Mouse (Mus musculus): Measurements from ENCODE around the gene Rho. TPM values are rescaled to one million over a fixed set of nuclear protein-coding genes. Genes with fewer than 3 reads are reported as not detected.

Rho gene
- polyA plus RNA-seq, 1 experiment from 2014 or later = 0.17 TPM

DNA sequence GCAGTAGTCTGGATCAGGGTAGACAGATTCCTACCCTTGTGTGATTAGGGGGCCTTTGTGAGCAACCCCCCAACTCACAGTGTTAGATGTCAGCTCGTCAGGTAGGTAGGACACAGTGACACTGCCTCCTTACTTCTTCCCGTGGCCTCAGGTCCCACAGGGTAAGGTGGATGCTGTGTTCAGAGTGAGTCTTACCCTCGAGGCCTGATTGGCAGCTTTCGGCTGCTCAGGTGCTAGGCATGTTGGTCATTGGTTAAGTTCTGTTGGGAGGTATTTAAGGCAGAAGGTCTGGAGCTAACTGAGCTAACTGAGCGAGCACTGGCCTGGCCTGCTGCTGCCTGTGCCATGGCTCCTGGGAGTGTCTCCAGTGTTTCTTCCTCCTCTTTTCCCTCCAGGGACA, 13.1 kb downstream of the Rho start, which contains the start of gene H1foo:
Gene H1foo, plus strand, starts transcription at position 301 of the 400 bp plus-strand sequence.
- no peaks in the 10 kb centered on the region for H3K36me3 ChIP-seq
- no peak within 1 kb of the TSS for H3K27ac ChIP-seq (replicated peaks)
- no peak for DNase-seq (ENCODE audit: low spot score)
- peaks cover 12% of the 10 kb centered on the region for H3K4me1 ChIP-seq
- H3K9me3 ChIP-seq (replicated peaks) = no peaks in the 10 kb centered on the region
- 83% methylated on average over 5 of the region's 5 CpGs for WGBS
- no peak within 1 kb of the TSS for H3K4me3 ChIP-seq
- H3K27me3 ChIP-seq (ENCODE audit: low read depth, poor library complexity, severe bottlenecking) = no peaks in the 10 kb centered on the region

GRCm38 (mm10) chr6:115945633-115946032, 14.1 kb downstream of the Rho start:
- Histone ChIP-seq H3K27me3 (ENCODE audit: low read depth, poor library complexity, severe bottlenecking) (no peaks in the 10 kb centered on the region), H3K27ac (replicated peaks) (no peak overlapping the region), H3K4me3 (no peak overlapping the region), H3K4me1 (peaks cover 12% of the 10 kb centered on the region), H3K36me3 (no peaks in the 10 kb centered on the region), H3K9me3 (replicated peaks) (no peaks in the 10 kb centered on the region)
- no peak for DNase-seq (ENCODE audit: low spot score)
- 91% methylated on average over 8 of the region's 8 CpGs for WGBS

- no peak overlapping the region for H3K27ac ChIP-seq (replicated peaks)
- no peak overlapping the region for H3K4me3 ChIP-seq
- no peaks in the 10 kb centered on the region for H3K27me3 ChIP-seq (ENCODE audit: low read depth, poor library complexity, severe bottlenecking)
- H3K4me1 ChIP-seq = peaks cover 6% of the 10 kb centered on the region
- DNase-seq (ENCODE audit: low spot score) = no peak
- no peaks in the 10 kb centered on the region; the same call in 1 of the 2 replicates for H3K9me3 ChIP-seq (replicated peaks)
- no peaks in the 10 kb centered on the region for H3K36me3 ChIP-seq
- 72% methylated on average over 6 of the region's 6 CpGs for WGBS
These were observed 14.8 kb downstream of the Rho start for GRCm38 (mm10) chr6:115946389-115946788.

DNA sequence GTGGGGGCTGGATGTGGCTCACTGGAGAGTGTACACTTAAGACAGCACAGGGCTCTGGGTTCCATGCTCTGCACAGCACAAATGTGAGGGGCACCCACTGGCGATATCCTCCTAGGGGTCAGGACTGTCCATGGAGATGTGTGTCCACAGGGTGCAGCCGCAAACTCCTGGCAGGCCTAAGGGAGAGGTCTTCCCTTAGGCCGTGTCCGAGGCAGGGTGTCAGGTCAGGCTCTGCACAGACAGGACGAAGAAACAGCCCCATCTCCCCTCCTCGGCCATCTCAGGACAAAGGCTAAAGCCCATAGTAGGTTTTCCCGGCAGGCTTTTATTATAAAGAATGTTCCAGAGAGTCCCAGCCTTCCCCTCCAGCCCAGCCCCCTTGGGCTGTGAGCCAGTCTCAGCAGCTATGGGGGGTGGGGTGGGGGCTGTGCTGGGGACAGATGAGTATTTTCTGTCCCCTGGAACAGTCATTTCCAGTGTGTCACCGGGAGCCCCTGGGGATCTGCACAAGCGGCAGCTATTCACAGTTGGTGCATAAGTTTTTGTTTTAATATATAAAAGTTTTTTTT, 23.0 kb downstream of the Rho start:
- Histone ChIP-seq H3K4me1 (peaks cover 18% of the 10 kb centered on the region), H3K9me3 (replicated peaks) (no peaks in the 10 kb centered on the region; the same call in 1 of the 2 replicates), H3K4me3 (no peak overlapping the region), H3K27me3 (ENCODE audit: low read depth, poor library complexity, severe bottlenecking) (no peaks in the 10 kb centered on the region), H3K36me3 (no peaks in the 10 kb centered on the region), H3K27ac (replicated peaks) (peak overlapping the region; percentile 52)
- DNase-seq (ENCODE audit: low spot score) = no peak
- 83% methylated on average over 9 of the region's 9 CpGs for WGBS

GRCm38 (mm10) chr6:115955169-115955568, 23.6 kb downstream of the Rho start:
- no peaks in the 10 kb centered on the region; the same call in 1 of the 2 replicates for H3K9me3 ChIP-seq (replicated peaks)
- 93% methylated on average over 4 of the region's 4 CpGs for WGBS
- no peak overlapping the region for H3K27ac ChIP-seq (replicated peaks)
- peaks cover 18% of the 10 kb centered on the region for H3K4me1 ChIP-seq
- DNase-seq (ENCODE audit: low spot score) = no peak
- H3K4me3 ChIP-seq = no peak overlapping the region
- no peaks in the 10 kb centered on the region for H3K27me3 ChIP-seq (ENCODE audit: low read depth, poor library complexity, severe bottlenecking)
- no peaks in the 10 kb centered on the region for H3K36me3 ChIP-seq

GRCm38 (mm10) chr6:115955664-115956063, 24.1 kb downstream of the Rho start:
- 89% methylated on average over 11 of the region's 11 CpGs for WGBS
- Histone ChIP-seq H3K27ac (replicated peaks) (no peak overlapping the region), H3K36me3 (no peaks in the 10 kb centered on the region), H3K9me3 (replicated peaks) (no peaks in the 10 kb centered on the region; the same call in 1 of the 2 replicates), H3K27me3 (ENCODE audit: low read depth, poor library complexity, severe bottlenecking) (no peaks in the 10 kb centered on the region), H3K4me3 (no peak overlapping the region), H3K4me1 (peaks cover 18% of the 10 kb centered on the region)
- no peak for DNase-seq (ENCODE audit: low spot score)

DNA sequence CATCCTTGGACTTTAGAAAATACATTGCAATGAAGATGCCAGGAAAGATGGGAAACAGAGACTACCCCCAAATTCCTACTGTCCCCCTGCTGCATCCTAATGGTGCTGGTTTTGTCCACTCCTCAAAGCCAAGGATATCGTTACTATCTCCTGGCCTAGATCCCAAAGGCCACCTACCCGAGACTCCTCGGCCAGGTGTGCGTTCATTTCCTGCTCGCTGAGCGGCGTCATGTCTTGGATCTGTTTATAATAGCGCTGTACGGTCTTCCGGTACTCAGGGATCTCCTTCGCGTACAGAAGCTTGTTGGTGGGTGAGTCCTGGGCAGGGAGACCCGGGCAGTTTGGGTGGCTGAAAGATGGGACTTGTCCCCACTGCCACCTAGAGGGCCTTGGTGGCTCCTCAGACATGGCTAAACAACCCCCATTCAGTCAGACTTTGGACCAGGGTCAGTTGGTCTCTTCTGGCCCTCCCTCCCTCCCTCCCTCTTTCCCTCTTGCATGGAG, 24.9 kb downstream of the Rho start:
- Histone ChIP-seq H3K36me3 (no peaks in the 10 kb centered on the region), H3K9me3 (replicated peaks) (no peaks in the 10 kb centered on the region; the same call in 1 of the 2 replicates), H3K4me3 (no peak overlapping the region), H3K27me3 (ENCODE audit: low read depth, poor library complexity, severe bottlenecking) (no peaks in the 10 kb centered on the region), H3K4me1 (peaks cover 22% of the 10 kb centered on the region), H3K27ac (replicated peaks) (no peak overlapping the region)
- 94% methylated on average over 13 of the region's 13 CpGs for WGBS
- DNase-seq (ENCODE audit: low spot score) = no peak

DNA sequence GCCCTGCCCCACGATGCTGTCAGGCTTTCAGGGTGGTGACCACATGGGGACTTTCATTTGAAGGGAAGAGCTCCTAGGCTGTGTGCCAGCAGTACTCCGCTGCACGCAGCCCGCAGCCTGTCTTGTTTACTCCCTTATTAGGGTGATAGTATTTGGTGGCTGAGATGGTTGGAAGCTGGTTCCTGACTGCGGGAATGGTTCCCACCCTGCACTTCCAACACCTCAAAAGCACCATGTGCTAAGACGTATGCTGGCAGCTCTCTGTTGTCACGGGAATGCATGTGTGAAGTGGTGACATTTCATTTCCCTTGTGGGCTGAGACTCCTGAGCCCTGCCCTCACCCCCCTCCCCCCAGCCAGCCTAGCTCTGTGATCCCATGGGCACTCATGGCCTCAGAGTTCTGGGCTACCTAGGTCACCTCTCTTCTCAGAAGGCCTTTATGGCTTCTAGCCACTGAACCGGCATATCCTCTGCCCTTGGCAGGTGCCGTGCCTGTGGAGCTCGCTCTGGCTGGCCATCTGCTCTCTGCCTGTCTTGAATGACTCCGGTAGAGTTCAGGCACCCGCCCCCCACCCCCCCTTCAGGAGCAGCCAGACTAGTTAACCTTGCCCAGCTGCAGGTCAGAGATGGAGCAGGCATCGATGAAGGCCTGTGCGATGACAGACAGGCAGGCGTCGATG, 25.5 kb downstream of the Rho start:
- Histone ChIP-seq H3K4me1 (peaks cover 25% of the 10 kb centered on the region), H3K4me3 (no peak overlapping the region), H3K27me3 (ENCODE audit: low read depth, poor library complexity, severe bottlenecking) (no peaks in the 10 kb centered on the region), H3K9me3 (replicated peaks) (no peaks in the 10 kb centered on the region), H3K27ac (replicated peaks) (peak overlapping the region; percentile 63), H3K36me3 (no peaks in the 10 kb centered on the region)
- whole genome bisulfite sequencing = 61% methylated on average over 16 of the region's 16 CpGs
- peak; percentile 18 for DNase-seq (ENCODE audit: low spot score)

GRCm38 (mm10) chr6:115957681-115958080, 26.1 kb downstream of the Rho start:
- Histone ChIP-seq H3K27me3 (ENCODE audit: low read depth, poor library complexity, severe bottlenecking) (0 out of 2 replicates have a peak, but pooled peaks cover 4% of the 10 kb centered on the region), H3K36me3 (no peaks in the 10 kb centered on the region), H3K9me3 (replicated peaks) (no peaks in the 10 kb centered on the region), H3K4me1 (peaks cover 31% of the 10 kb centered on the region), H3K4me3 (no peak overlapping the region), H3K27ac (replicated peaks) (peak overlapping the region; percentile 63)
- WGBS = 45% methylated on average over 6 of the region's 6 CpGs
- DNase-seq (ENCODE audit: low spot score) = no peak

- Histone ChIP-seq H3K27ac (replicated peaks) (peak overlapping the region; percentile 63; the same call in 1 of the 2 replicates), H3K4me1 (peaks cover 34% of the 10 kb centered on the region), H3K36me3 (no peaks in the 10 kb centered on the region), H3K9me3 (replicated peaks) (no peaks in the 10 kb centered on the region), H3K4me3 (no peak overlapping the region), H3K27me3 (ENCODE audit: low read depth, poor library complexity, severe bottlenecking) (0 out of 2 replicates have a peak, but pooled peaks cover 12% of the 10 kb centered on the region)
- WGBS = 88% methylated on average over 9 of the region's 9 CpGs
- no peak for DNase-seq (ENCODE audit: low spot score)
These were observed 26.9 kb downstream of the Rho start for GRCm38 (mm10) chr6:115958445-115958844.

DNA sequence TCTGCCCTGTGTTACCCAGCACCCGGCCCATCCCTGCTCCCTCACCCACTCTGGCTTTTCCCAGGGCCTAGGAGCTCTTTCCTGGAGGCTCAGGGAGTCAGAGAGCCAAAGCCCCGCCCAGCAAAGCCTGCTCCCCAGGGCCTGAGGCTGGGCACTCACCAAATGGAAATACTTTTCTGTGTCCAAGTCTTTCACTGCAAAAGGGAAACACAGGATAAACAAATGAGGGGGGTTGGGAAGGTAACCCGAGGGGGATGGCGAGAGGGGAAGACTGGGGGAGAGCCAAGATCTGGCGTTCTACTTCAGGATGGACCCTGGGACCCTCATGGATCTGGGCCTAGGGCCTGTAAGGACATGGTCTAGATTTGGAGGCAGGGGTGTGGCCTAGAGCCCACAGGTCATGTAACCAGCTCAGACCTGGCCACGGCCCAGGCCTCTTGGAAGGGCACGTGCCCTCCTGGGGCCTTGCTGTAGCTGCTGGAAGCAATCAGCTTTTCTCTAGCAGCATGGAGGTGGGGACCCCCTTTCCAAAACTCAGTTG, 27.7 kb downstream of the Rho start:
- Histone ChIP-seq H3K4me1 (peaks cover 34% of the 10 kb centered on the region), H3K36me3 (no peaks in the 10 kb centered on the region), H3K27ac (replicated peaks) (peak overlapping the region; percentile 25; the same call in 1 of the 2 replicates), H3K9me3 (replicated peaks) (no peaks in the 10 kb centered on the region), H3K27me3 (ENCODE audit: low read depth, poor library complexity, severe bottlenecking) (peaks cover 18% of the 10 kb centered on the region; the same call in 1 of the 2 replicates), H3K4me3 (no peak overlapping the region)
- 85% methylated on average over 7 of the region's 7 CpGs for WGBS
- DNase-seq (ENCODE audit: low spot score) = no peak

DNA sequence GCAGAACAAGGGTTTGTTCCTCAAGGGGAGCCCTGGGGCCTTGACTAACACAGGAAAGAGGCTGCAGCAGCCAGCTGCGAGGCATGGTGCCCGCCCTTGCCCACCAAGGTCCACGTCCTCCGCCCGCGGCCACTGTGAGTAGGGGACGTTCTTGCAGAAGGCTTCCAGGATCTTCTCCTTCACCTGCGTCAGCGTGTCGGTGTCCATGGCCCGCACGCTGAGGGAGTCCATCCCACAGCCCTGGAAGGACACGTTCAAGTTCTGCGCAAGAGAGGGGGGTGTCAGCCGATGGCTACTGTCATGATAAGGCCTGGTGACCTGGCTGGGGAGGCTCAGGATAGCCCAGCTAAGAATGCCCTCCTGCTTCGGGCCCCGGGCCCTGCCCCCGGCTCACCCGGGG, 28.8 kb downstream of the Rho start:
- H3K4me3 ChIP-seq = no peak overlapping the region
- peaks cover 34% of the 10 kb centered on the region for H3K4me1 ChIP-seq
- peak overlapping the region; percentile 28; the same call in 1 of the 2 replicates for H3K27ac ChIP-seq (replicated peaks)
- no peak for DNase-seq (ENCODE audit: low spot score)
- H3K27me3 ChIP-seq (ENCODE audit: low read depth, poor library complexity, severe bottlenecking) = peaks cover 18% of the 10 kb centered on the region; the same call in 1 of the 2 replicates
- no peaks in the 10 kb centered on the region for H3K36me3 ChIP-seq
- no peaks in the 10 kb centered on the region for H3K9me3 ChIP-seq (replicated peaks)
- WGBS = 93% methylated on average over 19 of the region's 19 CpGs

DNA sequence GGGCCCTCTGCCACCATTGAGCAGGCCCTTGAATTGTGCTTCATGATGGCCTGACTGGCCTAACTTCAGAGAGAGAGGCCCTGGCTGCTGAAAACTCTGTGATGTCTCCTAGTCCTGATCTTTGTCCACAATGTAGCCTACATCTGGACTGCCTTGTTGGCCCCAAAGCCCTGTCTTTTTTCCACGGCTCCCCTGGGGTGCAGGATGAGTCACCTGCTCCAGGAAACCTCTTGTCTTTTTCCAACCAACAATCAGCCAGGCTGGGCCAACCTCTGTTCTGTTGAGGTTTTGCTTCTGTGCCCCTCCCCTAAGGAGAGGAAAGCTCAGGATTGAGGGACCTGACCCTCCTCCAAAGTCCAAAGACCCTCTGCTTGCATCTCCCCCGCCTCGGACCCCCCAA, 30.2 kb downstream of the Rho start:
- peaks cover 18% of the 10 kb centered on the region; the same call in 1 of the 2 replicates for H3K27me3 ChIP-seq (ENCODE audit: low read depth, poor library complexity, severe bottlenecking)
- H3K9me3 ChIP-seq (replicated peaks) = no peaks in the 10 kb centered on the region
- 88% methylated on average over 3 of the region's 3 CpGs for WGBS
- H3K36me3 ChIP-seq = no peaks in the 10 kb centered on the region
- H3K27ac ChIP-seq (replicated peaks) = no peak overlapping the region
- H3K4me1 ChIP-seq = peaks cover 31% of the 10 kb centered on the region
- no peak overlapping the region for H3K4me3 ChIP-seq
- no peak for DNase-seq (ENCODE audit: low spot score)
